Mouse (Mus musculus): ENCODE measurements around the gene Alg14. TPM values are rescaled to one million over a fixed set of nuclear protein-coding genes. Genes with fewer than 3 reads are reported as not detected.

Alg14 gene
- polyA plus RNA-seq, 1 experiment = 21.3 TPM

DNA sequence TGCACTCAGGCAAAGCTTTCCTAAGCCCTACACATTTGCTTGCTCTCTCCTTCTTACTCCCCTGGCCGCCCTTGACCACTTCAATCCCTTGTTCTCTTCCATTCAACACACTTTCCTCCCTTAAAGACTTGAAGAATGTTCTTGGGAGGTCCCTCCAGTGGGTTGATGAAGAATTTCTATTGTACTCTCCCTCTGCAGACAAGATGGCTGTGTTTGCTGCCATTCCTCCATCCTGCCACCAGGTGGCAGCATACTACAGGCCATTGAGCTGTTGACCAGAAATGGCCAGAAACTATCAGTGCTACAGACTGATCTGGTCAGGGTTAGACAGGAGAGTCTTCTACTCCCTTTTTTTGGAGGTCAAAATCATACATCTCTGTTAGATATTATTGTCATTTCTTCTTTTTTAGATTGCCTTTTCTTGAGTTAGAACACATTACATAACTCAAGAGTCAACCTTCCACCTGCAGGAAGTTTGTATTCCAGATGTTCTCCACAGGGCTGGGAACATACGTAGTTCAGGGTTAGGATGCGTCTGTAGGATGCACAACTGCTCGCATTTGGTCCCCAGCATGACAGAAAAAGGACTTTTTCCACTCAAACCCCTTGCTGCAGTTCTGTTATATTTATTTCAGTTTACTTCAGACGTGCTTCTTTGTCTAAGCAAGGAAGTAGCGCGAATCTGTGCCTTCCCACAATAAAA lies 16.1 kb downstream of the Alg14 start:
- no peak overlapping the region for H3K4me3 ChIP-seq (ENCODE audit: insufficient read depth, low read length)
- H3K4me1 ChIP-seq (ENCODE audit: control insufficient read depth, insufficient read depth, low read length) = no peaks in the 10 kb centered on the region
- peak; percentile 74 for TF ChIP-seq CTCF (IDR thresholded peaks at IDR 0.05; ENCODE audit: low read depth, low read length)
- no peak for TF ChIP-seq POLR2A (IDR thresholded peaks at IDR 0.05; ENCODE audit: borderline replicate concordance, low read depth, low read length)
- no peak overlapping the region for H3K27ac ChIP-seq (ENCODE audit: insufficient read depth, low read depth, low read length)

DNA sequence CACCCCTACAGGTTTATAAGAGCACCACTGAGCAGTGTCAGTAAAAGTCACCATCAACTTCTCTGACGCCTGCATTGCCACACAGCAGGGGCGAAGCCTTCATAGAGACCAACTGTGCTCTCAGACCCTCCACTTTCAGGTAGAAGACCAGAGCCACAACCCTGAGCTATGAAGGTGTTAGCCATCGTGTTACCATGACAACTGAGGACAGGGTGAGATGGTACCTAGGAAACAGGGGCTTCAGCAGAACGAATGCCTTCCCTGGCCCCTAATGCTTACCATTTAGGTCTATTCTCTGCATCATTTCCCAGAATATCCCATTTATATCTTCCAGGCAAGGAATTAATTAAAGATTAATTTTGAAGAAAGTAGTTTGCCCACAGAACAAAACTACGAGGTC lies 17.4 kb downstream of the Alg14 start:
- TF ChIP-seq POLR2A (IDR thresholded peaks at IDR 0.05; ENCODE audit: borderline replicate concordance, low read depth, low read length) (no peak), CTCF (IDR thresholded peaks at IDR 0.05; ENCODE audit: low read depth, low read length) (no peak)
- no peak overlapping the region for H3K27ac ChIP-seq (ENCODE audit: insufficient read depth, low read depth, low read length)
- no peak overlapping the region for H3K4me3 ChIP-seq (ENCODE audit: insufficient read depth, low read length)
- H3K4me1 ChIP-seq (ENCODE audit: control insufficient read depth, insufficient read depth, low read length) = no peaks in the 10 kb centered on the region

DNA sequence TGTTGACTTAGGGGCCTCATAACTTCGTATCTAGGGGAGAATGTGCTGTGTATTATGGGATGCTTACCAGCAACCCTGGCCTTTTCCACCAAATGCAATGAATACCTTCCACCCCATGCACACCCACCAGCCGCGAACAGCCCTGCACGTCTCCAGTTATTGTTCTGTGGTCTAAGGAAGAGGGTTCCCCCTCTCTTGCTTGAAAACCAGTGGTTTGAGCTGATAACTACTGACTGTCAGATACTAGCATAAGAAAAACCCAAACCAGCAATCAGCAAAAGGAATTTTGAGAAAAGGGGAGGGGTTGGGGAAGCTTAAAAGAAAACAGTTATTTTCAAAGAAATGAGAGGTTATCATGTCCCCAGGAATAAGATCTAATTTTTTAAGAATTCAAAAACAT lies 17.9 kb downstream of the Alg14 start:
- no peak overlapping the region for H3K4me3 ChIP-seq (ENCODE audit: insufficient read depth, low read length)
- no peak overlapping the region for H3K27ac ChIP-seq (ENCODE audit: insufficient read depth, low read depth, low read length)
- H3K4me1 ChIP-seq (ENCODE audit: control insufficient read depth, insufficient read depth, low read length) = no peaks in the 10 kb centered on the region
- no peak for TF ChIP-seq CTCF (IDR thresholded peaks at IDR 0.05; ENCODE audit: low read depth, low read length)
- TF ChIP-seq POLR2A (IDR thresholded peaks at IDR 0.05; ENCODE audit: borderline replicate concordance, low read depth, low read length) = no peak

DNA sequence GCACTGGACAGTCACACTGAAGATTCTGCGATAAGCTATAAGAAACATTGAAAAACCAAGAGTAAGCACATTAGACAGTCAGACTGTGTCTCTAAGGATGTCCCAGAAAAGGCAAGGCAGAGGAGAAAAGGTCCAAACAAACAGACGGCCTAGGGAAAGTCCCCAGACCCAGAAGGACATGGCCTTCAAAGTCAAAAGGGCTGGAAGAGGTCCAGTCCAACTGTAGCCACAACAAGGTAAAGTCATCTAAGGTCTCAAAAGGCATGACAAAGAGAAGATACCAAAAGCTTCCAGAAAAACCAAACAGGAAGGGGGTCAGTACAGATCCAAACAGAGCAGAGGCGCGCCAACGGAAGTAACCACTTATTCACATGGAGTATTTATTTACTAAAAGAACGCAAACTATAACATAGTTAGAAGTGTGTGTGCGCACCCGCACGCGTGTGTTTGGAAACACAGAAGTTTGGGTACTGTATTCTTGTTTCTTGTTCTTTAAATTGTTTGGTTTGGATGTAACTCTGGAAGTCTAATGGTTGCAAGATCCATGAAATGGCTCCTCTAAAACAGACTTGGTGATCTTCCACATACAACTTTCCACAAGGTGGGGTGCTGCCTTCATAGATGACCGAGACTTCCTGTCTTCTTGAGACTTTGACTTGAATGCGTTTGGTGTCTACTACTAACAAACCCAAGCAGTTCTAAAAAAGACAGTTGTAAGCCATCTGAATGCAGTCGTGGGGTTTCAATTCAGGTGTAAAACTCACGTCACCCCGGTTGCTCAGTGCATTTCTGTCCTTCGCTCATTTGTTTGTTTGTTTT lies 18.5 kb downstream of the Alg14 start:
- Histone ChIP-seq H3K4me1 (ENCODE audit: control insufficient read depth, insufficient read depth, low read length) (no peaks in the 10 kb centered on the region), H3K27ac (ENCODE audit: insufficient read depth, low read depth, low read length) (no peak overlapping the region), H3K4me3 (ENCODE audit: insufficient read depth, low read length) (no peak overlapping the region)
- TF ChIP-seq POLR2A (IDR thresholded peaks at IDR 0.05; ENCODE audit: borderline replicate concordance, low read depth, low read length) (no peak), CTCF (IDR thresholded peaks at IDR 0.05; ENCODE audit: low read depth, low read length) (no peak)

DNA sequence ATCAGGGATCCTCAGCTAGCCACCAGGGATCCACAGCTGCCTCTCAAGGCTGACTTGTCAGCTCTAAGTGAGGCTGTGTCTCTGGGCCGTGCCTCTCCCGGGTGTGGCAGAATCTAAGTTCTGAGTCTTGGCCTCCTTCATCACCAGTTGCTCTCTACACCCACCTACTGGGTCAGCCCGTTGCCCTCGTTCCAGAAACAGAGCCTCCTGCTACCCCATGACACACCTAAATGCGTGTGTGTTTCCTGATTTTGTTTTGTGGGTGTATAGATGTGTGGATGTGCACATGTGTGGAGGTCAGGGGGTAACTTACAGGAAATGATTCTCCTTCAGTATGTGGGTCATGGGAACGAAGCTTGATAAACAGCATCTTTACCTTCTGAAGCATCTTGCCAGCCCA lies 20.9 kb downstream of the Alg14 start:
- no peaks in the 10 kb centered on the region for H3K4me1 ChIP-seq (ENCODE audit: control insufficient read depth, insufficient read depth, low read length)
- H3K27ac ChIP-seq (ENCODE audit: insufficient read depth, low read depth, low read length) = no peak overlapping the region
- TF ChIP-seq CTCF (IDR thresholded peaks at IDR 0.05; ENCODE audit: low read depth, low read length) (no peak), POLR2A (IDR thresholded peaks at IDR 0.05; ENCODE audit: borderline replicate concordance, low read depth, low read length) (no peak)
- no peak overlapping the region for H3K4me3 ChIP-seq (ENCODE audit: insufficient read depth, low read length)

DNA sequence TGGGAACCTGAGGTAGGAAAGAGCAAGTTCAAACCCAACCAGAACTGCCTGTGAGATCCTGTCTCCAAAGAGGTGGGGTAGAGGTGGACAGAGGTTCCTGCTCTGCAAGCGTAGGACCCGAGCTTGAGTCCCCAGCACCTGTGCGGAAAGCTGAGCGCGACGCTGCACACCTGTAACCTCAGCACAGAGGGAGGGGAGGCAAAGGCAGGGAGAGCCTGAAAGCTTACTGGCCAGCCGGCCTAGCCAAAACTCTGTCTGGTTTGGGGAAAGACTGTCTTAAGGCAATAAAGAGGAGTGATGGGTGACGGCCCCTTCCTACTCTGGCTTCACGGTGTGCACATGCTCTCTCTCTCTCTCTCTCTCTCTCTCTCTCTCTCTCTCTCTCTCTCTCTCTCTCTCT lies 21.4 kb downstream of the Alg14 start:
- no peak overlapping the region for H3K4me3 ChIP-seq (ENCODE audit: insufficient read depth, low read length)
- H3K4me1 ChIP-seq (ENCODE audit: control insufficient read depth, insufficient read depth, low read length) = no peaks in the 10 kb centered on the region
- no peak overlapping the region for H3K27ac ChIP-seq (ENCODE audit: insufficient read depth, low read depth, low read length)
- TF ChIP-seq CTCF (IDR thresholded peaks at IDR 0.05; ENCODE audit: low read depth, low read length) = no peak
- no peak for TF ChIP-seq POLR2A (IDR thresholded peaks at IDR 0.05; ENCODE audit: borderline replicate concordance, low read depth, low read length)

DNA sequence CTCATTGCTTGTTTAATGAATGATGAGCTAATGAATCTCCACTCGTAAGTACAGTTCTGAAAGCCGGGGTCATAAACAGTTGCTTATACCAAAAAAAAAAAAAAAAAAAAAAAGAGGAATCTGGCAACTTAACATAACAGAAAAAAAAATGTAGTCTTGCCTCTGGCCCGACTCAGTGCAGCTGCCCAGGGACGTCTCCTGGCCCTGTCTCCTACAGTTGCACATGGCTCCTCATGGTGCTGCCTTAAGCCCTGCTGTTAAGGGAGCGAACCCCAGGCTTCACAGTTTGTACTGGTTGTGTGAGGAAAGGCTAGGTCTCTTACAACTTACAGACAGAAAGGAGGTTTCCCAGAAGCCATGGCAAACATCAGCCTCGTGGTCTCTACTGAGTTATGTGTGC lies 22.6 kb downstream of the Alg14 start:
- H3K27ac ChIP-seq (ENCODE audit: insufficient read depth, low read depth, low read length) = no peak overlapping the region
- no peaks in the 10 kb centered on the region for H3K4me1 ChIP-seq (ENCODE audit: control insufficient read depth, insufficient read depth, low read length)
- no peak overlapping the region for H3K4me3 ChIP-seq (ENCODE audit: insufficient read depth, low read length)
- TF ChIP-seq POLR2A (IDR thresholded peaks at IDR 0.05; ENCODE audit: borderline replicate concordance, low read depth, low read length) (no peak), CTCF (IDR thresholded peaks at IDR 0.05; ENCODE audit: low read depth, low read length) (no peak)

DNA sequence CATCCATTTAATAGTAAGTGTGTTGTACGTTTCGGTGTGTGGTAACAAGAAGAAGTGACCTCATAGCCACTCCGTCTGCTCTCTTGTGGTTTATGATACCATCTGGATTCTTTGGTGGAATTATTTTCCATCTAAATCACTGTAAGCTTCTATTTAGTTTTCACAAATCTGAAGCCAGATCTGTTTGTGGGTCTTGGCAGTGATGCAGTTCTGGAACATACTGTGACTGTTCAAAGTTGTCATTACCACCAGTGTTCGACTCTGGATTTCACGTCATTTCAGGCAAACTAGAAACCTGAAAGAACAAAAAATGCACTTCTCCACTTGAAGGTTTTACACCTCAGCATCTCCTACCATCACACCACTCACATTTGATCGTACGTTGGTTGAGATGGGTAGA lies 23.9 kb downstream of the Alg14 start:
- no peak for TF ChIP-seq CTCF (IDR thresholded peaks at IDR 0.05; ENCODE audit: low read depth, low read length)
- no peak for TF ChIP-seq POLR2A (IDR thresholded peaks at IDR 0.05; ENCODE audit: borderline replicate concordance, low read depth, low read length)
- H3K4me1 ChIP-seq (ENCODE audit: control insufficient read depth, insufficient read depth, low read length) = no peaks in the 10 kb centered on the region
- H3K4me3 ChIP-seq (ENCODE audit: insufficient read depth, low read length) = no peak overlapping the region
- H3K27ac ChIP-seq (ENCODE audit: insufficient read depth, low read depth, low read length) = no peak overlapping the region

DNA sequence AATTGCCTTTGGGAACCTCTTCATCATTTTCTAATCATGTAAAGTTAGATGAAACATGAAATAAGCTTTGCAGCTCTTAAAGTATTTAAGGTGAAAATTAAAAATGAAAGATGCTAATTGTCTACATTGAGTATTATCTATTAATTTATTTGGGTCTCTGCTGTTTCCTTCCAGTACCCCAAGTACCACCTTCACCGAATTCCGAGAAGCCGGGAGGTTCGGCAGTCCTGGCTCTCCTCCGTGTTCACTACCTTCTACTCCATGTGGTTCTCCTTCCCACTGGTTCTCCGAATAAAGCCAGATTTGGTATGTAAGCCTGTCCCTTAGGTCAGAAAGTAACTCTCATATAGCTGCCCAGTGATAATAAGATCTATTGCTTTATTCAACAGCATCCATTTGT lies 28.3 kb downstream of the Alg14 start:
- no peaks in the 10 kb centered on the region for H3K4me1 ChIP-seq (ENCODE audit: control insufficient read depth, insufficient read depth, low read length)
- TF ChIP-seq CTCF (IDR thresholded peaks at IDR 0.05; ENCODE audit: low read depth, low read length) (no peak), POLR2A (IDR thresholded peaks at IDR 0.05; ENCODE audit: borderline replicate concordance, low read depth, low read length) (no peak)
- no peak overlapping the region for H3K4me3 ChIP-seq (ENCODE audit: insufficient read depth, low read length)
- H3K27ac ChIP-seq (ENCODE audit: insufficient read depth, low read depth, low read length) = no peak overlapping the region

DNA sequence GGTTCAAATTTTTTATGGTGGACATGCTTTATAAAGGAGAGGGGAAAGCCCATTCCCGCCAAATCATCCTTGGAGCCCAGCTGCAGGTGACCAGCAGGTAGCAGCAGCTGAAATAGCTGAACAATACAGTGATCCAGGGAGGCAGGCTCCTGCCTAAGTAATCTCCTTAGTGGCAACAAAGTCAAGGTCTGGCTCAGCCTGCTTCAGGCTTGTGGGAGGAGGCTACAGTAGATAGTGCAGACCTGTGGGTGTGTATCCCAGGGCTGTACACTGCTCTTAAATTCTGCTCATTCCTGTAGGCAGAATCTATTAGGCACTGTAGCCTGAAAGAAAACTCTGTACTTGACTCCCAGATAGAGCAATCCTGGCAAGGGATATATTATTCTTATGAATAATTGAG lies 29.3 kb downstream of the Alg14 start:
- H3K4me1 ChIP-seq (ENCODE audit: control insufficient read depth, insufficient read depth, low read length) = no peaks in the 10 kb centered on the region
- H3K27ac ChIP-seq (ENCODE audit: insufficient read depth, low read depth, low read length) = no peak overlapping the region
- no peak for TF ChIP-seq CTCF (IDR thresholded peaks at IDR 0.05; ENCODE audit: low read depth, low read length)
- TF ChIP-seq POLR2A (IDR thresholded peaks at IDR 0.05; ENCODE audit: borderline replicate concordance, low read depth, low read length) = no peak
- no peak overlapping the region for H3K4me3 ChIP-seq (ENCODE audit: insufficient read depth, low read length)
